Mouse (Mus musculus) layer of hippocampus, postnatal 14 days (tissue): ENCODE data around the gene Ppif. TPM values are rescaled to one million over a fixed set of nuclear protein-coding genes. Genes with fewer than 3 reads are reported as not detected.

Experiments
- DNase-seq, 2 experiments: peaks; one replicate each; pipeline ENCODE4 v3.0.0; 2021 to 2022; ENCODE audit warnings: low spot score in 2 of 2, mixed read lengths in 1 of 2
- total RNA-seq, 2 experiments: library from RNA; stranded (reverse); gene quantifications; 2 replicates each; pipeline ENCODE4 v1.2.3; 2021

Gene Ppif
- total RNA-seq, 2 experiments from 2014 or later = 27.6 to 27.7 TPM

- no peak for DNase-seq
Measured at GRCm38 (mm10) chr14:25693271-25693887, 575 bp upstream of the Ppif start.

DNA sequence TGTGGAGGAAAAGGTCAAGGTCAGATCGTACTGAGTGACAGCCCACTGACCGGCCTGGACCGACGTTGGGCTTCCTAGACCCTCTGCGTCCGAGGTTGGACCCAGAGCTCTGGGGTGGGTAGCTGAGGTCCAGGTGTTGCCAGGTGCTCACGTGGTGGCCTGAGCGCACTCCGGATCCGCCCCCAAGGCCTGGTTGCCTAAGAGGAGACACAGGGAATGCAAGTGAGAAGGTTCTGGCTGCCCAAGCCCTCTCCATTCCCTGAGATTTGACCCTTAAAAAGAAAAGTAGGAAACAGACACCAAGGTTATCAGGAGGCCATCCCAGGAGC, 579 bp downstream of the Ppif start:
- no peak for DNase-seq

GRCm38 (mm10) chr14:25695059-25695458, 1.1 kb downstream of the Ppif start:
- no peak for DNase-seq

GRCm38 (mm10) chr14:25696356-25696755, 2.4 kb downstream of the Ppif start:
- DNase-seq = no peak

GRCm38 (mm10) chr14:25701986-25702385, 8.0 kb downstream of the Ppif start:
- DNase-seq = peak in 1 of 2 experiments; percentile 66

- peak; percentile 69 to 80 for DNase-seq
Measured at GRCm38 (mm10) chr14:25707691-25708181, 13.8 kb downstream of the Ppif start.

DNA sequence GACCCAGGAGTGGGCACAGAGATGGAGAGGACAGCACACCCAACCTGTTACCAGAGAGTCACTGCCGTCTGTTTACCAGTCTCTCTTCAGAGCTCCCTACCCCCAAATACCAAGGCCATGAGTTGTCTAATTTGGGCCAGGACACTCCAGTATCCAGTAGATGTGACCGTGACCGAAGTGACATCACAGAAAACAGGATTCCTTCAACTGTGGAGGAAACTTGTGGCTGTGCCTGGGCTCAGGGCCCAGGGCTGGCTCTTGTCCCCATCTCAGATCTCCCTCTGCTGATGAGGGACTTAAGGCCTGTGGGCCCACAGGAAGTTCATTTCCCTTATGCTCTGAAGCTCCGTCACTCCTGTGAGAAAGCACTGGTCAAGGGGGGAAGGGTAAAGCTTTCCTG, 14.5 kb downstream of the Ppif start:
- no peak for DNase-seq

DNA sequence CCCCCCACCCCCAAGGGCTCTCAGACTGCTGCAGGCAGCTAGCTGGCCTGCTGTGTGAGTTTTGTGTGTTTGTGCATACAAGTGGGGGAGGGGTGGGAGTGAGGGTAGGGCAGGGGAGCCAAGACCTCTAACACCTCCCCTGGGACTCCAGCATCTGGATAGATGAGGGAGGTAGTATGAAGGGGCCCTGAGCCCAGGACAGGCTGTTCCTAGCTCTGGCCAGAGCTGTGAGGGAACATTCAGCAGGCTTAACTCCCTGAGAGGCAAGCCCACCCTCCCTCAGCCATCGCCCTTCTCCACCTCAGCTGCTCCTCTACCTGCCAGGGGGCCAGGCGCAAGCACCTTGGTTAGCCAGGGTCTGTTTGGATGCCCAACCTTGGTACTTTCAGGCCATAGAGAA, 15.0 kb downstream of the Ppif start:
- no peak for DNase-seq

DNA sequence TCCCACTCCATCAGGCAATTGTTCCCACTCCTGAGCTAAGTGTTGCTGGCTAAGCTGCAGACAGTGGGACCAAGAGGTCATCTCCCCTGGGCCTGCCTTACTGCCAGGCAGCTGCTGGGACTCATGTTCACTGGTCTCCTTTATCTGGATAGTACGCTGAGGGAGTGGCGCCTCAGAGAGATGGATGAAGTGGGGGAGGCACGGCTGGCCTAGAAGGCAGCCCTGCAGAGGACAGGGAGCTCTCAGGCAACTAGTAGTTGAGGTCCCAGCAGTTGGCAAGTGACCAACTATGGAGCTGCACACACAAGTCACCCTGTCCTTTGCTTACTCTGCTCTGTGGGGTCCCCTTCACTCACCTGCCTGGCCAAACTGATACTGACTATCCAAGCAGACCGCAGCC, 16.1 kb downstream of the Ppif start:
- no peak for DNase-seq

GRCm38 (mm10) chr14:25710681-25711080, 16.7 kb downstream of the Ppif start:
- no peak for DNase-seq

DNA sequence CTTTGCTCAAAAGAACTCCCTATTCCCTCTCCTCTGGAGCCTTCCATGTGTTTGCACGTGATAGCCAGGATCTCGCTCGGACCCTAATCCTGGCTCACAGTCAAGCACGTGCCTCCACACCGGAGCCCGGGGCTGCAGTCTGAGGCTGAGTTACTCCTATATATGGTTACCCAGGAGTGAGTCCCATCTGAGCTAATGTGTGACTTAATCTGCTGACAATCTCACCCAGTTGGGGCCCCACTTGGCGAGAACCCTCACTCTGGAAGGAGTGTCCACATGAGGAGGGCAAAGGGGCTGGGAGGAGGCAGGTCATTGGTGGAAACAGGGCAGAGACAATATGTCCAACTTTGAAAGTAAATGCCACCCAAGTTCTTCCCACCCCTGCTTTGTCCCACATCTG, 17.2 kb downstream of the Ppif start:
- no peak for DNase-seq

GRCm38 (mm10) chr14:25711602-25712001, 17.6 kb downstream of the Ppif start:
- DNase-seq = no peak

DNA sequence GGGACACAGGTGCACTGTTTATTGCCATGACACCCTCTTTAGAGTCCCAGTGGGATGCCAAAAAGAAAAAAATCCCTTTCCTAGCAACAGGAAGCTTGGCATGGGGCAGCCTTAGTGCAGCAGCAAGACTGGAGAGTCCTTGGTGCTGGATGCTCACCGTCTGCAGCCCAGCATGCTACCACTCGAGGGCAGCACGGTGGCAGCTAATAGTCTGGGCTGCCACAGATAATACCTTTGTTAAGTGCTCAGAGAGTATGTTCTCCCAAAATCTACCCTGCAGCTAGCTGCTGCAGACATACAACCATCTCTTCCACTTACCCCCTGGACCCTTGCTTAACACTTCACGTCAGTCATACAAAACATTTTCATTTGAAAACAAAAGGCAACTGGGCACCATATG, 19.5 kb downstream of the Ppif start:
- no peak for DNase-seq

DNA sequence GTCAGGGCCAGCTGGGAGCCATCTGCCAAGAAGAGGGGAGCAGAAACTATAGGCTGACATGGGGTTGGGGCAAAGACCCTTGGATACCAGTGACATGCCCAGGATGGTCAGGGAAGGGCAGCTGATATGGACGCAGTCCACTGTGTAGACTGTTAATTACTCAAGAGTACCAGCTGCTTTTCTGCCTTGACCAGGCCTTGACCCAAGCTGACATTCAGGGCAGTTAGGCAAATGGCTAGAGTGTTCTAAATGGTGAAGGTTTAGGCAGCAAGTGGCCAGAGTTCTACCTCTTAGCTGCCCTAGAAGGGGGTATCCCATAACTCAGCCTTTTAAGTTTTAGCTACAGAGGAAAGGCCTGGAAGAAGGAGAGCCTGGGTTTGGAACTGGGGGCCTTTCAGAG, 22.6 kb downstream of the Ppif start:
- no peak for DNase-seq

DNA sequence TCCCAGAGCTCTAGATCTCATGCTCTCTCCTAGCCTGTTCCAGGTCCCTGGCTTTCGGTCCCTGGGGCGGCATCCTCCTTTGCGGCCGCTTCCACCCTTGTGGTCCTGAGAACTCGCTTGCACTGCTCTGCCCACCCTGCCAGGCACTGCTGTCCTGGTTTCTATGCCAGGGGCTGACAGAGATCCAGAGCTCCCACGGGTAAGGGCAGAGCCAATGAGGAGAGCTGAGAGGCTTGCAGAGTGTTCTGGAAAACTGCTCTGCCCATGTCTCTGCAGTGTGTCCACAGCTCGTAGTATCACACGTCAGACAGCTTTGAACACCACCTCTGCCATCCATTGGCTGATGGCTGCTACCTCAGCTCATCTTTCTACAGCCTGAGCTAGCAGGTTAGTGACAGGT, 23.8 kb downstream of the Ppif start:
- peak in 1 of 2 experiments; percentile 64 for DNase-seq

- no peak for DNase-seq
Measured at GRCm38 (mm10) chr14:25718471-25718870, 24.5 kb downstream of the Ppif start.

DNA sequence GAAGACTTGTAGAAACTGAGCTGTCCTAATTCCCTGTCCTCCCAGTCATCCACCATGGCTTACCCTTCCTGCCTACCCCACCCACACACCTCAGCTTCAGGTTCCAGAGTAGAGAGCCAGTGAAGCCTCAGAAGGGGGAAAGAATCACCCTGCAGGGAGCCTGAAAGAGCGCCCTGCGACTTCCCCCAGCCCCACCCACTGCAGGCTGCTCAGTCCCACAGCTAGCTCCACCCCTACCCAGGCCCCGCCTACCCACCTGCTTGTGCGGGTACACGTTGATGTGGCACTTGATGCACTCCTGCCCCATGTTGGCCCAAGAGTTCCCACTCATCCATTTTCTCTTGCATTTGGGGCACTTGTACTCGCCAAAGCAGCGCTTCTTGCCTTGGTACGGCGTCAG, 25.4 kb downstream of the Ppif start:
- DNase-seq = no peak

GRCm38 (mm10) chr14:25720962-25721707, 27.2 kb downstream of the Ppif start:
- DNase-seq = no peak

- DNase-seq = peak in 1 of 2 experiments; percentile 60
Measured at GRCm38 (mm10) chr14:25725032-25725497, 31.1 kb downstream of the Ppif start.

DNA sequence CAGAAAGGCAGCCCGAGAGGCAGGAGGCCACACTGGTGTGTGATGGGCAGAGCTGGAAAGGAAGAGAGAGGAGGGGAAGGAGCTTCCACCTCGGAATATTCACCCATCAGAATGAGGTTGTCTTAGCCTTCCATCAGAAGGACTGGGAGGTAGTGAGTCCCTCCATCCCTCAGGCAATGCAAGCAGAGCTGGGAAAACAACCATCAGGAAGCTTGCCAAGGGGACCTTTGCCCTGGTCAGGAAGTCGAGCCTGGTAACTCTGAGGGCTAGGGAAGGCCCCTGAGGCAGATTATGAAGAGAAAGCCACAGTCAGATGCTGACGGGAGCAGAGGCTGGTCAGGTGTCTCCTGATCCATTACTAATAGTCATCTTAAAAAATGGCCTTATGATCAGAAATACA, 31.7 kb downstream of the Ppif start:
- no peak for DNase-seq

- DNase-seq = no peak
Measured at GRCm38 (mm10) chr14:25726226-25727148, 32.5 kb downstream of the Ppif start.

- no peak for DNase-seq
Measured at GRCm38 (mm10) chr14:25727149-25727510, 33.2 kb downstream of the Ppif start.
